Mouse (Mus musculus): Measurements from ENCODE around the gene Rpgrip1.

GRCm38 (mm10) chr14:52141445-52142127, 31.1 kb downstream of the Rpgrip1 start:
- TF ChIP-seq CTCF (IDR thresholded peaks at IDR 0.05) (no peak), EP300 (IDR thresholded peaks at IDR 0.05) (no peak)
